Mouse (Mus musculus): Measurements from ENCODE around the gene Dusp13.

The Dusp13 gene

GRCm38 (mm10) chr14:21747436-21748141 is 3.4 kb downstream of the Dusp13 start:
- in situ Hi-C loops (cut with MboI), result no loop called here

- in situ Hi-C loops (cut with MboI), result no loop called here
Measured at GRCm38 (mm10) chr14:21746846-21747245, 4.1 kb downstream of the Dusp13 start.

- in situ Hi-C loops (cut with MboI), result no loop called here
Measured at GRCm38 (mm10) chr14:21746251-21746650, 4.7 kb downstream of the Dusp13 start.

GRCm38 (mm10) chr14:21745149-21745548 is 5.8 kb downstream of the Dusp13 start:
- in situ Hi-C loops (cut with MboI), result no loop called here

GRCm38 (mm10) chr14:21744169-21744568 is 6.8 kb downstream of the Dusp13 start:
- in situ Hi-C loops (cut with MboI), result no loop called here

GRCm38 (mm10) chr14:21742441-21742840 is 8.5 kb downstream of the Dusp13 start:
- in situ Hi-C loops (cut with MboI), result no loop called here

GRCm38 (mm10) chr14:21741786-21742185 is 9.2 kb downstream of the Dusp13 start:
- in situ Hi-C loops (cut with MboI), result no loop called here

- in situ Hi-C loops (cut with MboI), result no loop called here
Measured at GRCm38 (mm10) chr14:21741314-21741713, 9.7 kb downstream of the Dusp13 start.

GRCm38 (mm10) chr14:21740345-21740744 is 10.6 kb downstream of the Dusp13 start:
- in situ Hi-C loops (cut with MboI), result no loop called here

- in situ Hi-C loops (cut with MboI), result loop anchor here (10.0 kb wide), 1 partner anchor 609 kb away; no protein-coding TSS in a partner anchor
Measured at GRCm38 (mm10) chr14:21733131-21733905, 17.7 kb downstream of the Dusp13 start.

- in situ Hi-C loops (cut with MboI), result loop anchor here (10.0 kb wide), 1 partner anchor 605 kb away; no protein-coding TSS in a partner anchor
Measured at GRCm38 (mm10) chr14:21729936-21730335, 21.0 kb downstream of the Dusp13 start.

GRCm38 (mm10) chr14:21729031-21729732 is 21.8 kb downstream of the Dusp13 start:
- in situ Hi-C loops (cut with MboI), result no loop called here

- in situ Hi-C loops (cut with MboI), result no loop called here
Measured at GRCm38 (mm10) chr14:21722021-21722698, 28.8 kb downstream of the Dusp13 start.

GRCm38 (mm10) chr14:21720430-21721205 is 30.4 kb downstream of the Dusp13 start:
- in situ Hi-C loops (cut with MboI), result no loop called here

GRCm38 (mm10) chr14:21719646-21720383 is 31.2 kb downstream of the Dusp13 start:
- in situ Hi-C loops (cut with MboI), result no loop called here

GRCm38 (mm10) chr14:21714486-21714885 is 36.5 kb downstream of the Dusp13 start, which contains the start of gene Dupd1:
TSS of gene Dupd1 (minus strand) at chr14:21714576.
- in situ Hi-C loops (cut with MboI), result no loop called here

- in situ Hi-C loops (cut with MboI), result no loop called here
Measured at GRCm38 (mm10) chr14:21711231-21711630, 39.8 kb downstream of the Dusp13 start.

GRCm38 (mm10) chr14:21709545-21709944 is 41.4 kb downstream of the Dusp13 start:
- in situ Hi-C loops (cut with MboI), result no loop called here

- in situ Hi-C loops (cut with MboI), result no loop called here
Measured at GRCm38 (mm10) chr14:21706759-21707571, 44.0 kb downstream of the Dusp13 start.
